Mouse (Mus musculus) forebrain, embryonic 11.5 days (tissue): Measurements from ENCODE around the gene Sapcd2. TPM values are rescaled to one million over a fixed set of nuclear protein-coding genes. Genes with fewer than 3 reads are reported as not detected.

Experiments used
- ATAC-seq: fragments of 200-750 bp; cut with Nextera tagmentation; replicated peaks from 2 replicates; pipeline ENCODE4 v1.8.0; 2017; ENCODE audit warnings: moderate TSS enrichment; ENCODE audit not compliant: low FRiP score
- DNase-seq: peaks from one replicate; pipeline ENCODE4 v3.0.0-alpha.2; 2017; ENCODE audit warnings: low spot score
- H3K27ac ChIP-seq: fragments of 300-500 bp; sonication (generic); 2 replicates; pipeline ENCODE4 v1.5.1; 2014; ENCODE audit warnings: low read depth, low read length
- H3K27me3 ChIP-seq: fragments of 300-500 bp; sonication (generic); 2 replicates; pipeline ENCODE4 v1.6.1; 2014; ENCODE audit warnings: mild to moderate bottlenecking, low read length, mixed read lengths; ENCODE audit not compliant: control insufficient read depth, insufficient read depth
- H3K36me3 ChIP-seq: fragments of 300-500 bp; sonication (generic); 2 replicates; pipeline ENCODE4 v1.6.1; 2014; ENCODE audit warnings: mild to moderate bottlenecking, low read length, moderate library complexity, mixed read lengths; ENCODE audit not compliant: control insufficient read depth, insufficient read depth
- H3K4me1 ChIP-seq: fragments of 300-500 bp; sonication (generic); replicated peaks from 2 replicates; pipeline ENCODE4 v1.6.1; 2014; ENCODE audit warnings: low read length, mixed read lengths; ENCODE audit not compliant: control insufficient read depth, insufficient read depth
- H3K4me2 ChIP-seq: fragments of 300-500 bp; sonication (generic); 2 replicates; pipeline ENCODE4 v1.6.1; 2014; ENCODE audit warnings: low read depth, mild to moderate bottlenecking, low read length, moderate library complexity, mixed read lengths; ENCODE audit not compliant: severe bottlenecking
- H3K4me3 ChIP-seq: fragments of 300-500 bp; sonication (generic); 2 replicates; pipeline ENCODE4 v1.5.1; 2014; ENCODE audit warnings: low read depth, low read length
- H3K9ac ChIP-seq: fragments of 300-500 bp; sonication (generic); 2 replicates; pipeline ENCODE4 v1.6.1; 2014; ENCODE audit warnings: low read length
- H3K9me3 ChIP-seq: fragments of 300-500 bp; sonication (generic); 2 replicates; pipeline ENCODE4 v1.6.1; 2016; ENCODE audit warnings: low read length, mixed read lengths; ENCODE audit not compliant: control insufficient read depth
- WGBS: fragments of 180-500 bp; shearing (Covaris S2); extraction: QIAGEN DNeasy Blood & Tissue Kit; methylation state at CpG from one replicate; pipeline ENCODE4 v1.1.7; 2014; 5-methylcytosine and 5-hydroxymethylcytosine counted together
- polyA plus RNA-seq: library from polyadenylated mRNA; unstranded; fragments of >200 nt; fragmentation: Nextera tagmentation; extraction: Ambion mirVana; gene quantifications from 2 replicates; pipeline ENCODE4 v1.2.1, GENCODE M21; 2014

Gene Sapcd2
- polyA plus RNA-seq, 1 experiment from 2014 or later = 79.0 TPM

- peak overlapping the region; percentile 46 for H3K4me3 ChIP-seq
- peak overlapping the region; percentile 57; the same call in 1 of the 2 replicates for H3K9ac ChIP-seq
- 26% methylated on average over 9 of the region's 9 CpGs for WGBS
- H3K4me2 ChIP-seq = peak overlapping the region; percentile 97
- DNase-seq (no peak), ATAC-seq (peak; percentile 58; the same call in 1 of the 2 replicates)
- no peaks in the 10 kb centered on the region for H3K9me3 ChIP-seq
- peaks cover 18% of the 10 kb centered on the region for H3K27me3 ChIP-seq
- H3K27ac ChIP-seq = no peak overlapping the region
- H3K36me3 ChIP-seq = no peaks in the 10 kb centered on the region
- 0 out of 2 replicates have a peak, but pooled peaks cover 5% of the 10 kb centered on the region for H3K4me1 ChIP-seq
Measured at GRCm38 (mm10) chr2:25364761-25365090, 7.4 kb upstream of the Sapcd2 start.

- peak; percentile 69 for DNase-seq
- Histone ChIP-seq H3K27ac (no peak within 1 kb of the TSS), H3K4me2 (peak within 1 kb of the TSS; percentile 97), H3K4me1 (0 out of 2 replicates have a peak, but pooled peaks cover 5% of the 10 kb centered on the region), H3K36me3 (no peaks in the 10 kb centered on the region), H3K9me3 (no peaks in the 10 kb centered on the region), H3K4me3 (peak within 1 kb of the TSS; percentile 46), H3K27me3 (peaks cover 18% of the 10 kb centered on the region), H3K9ac (peak within 1 kb of the TSS; percentile 57)
- WGBS = under 1% methylated on average over 49 of the region's 54 CpGs
- ATAC-seq = peak; percentile 52
Measured at GRCm38 (mm10) chr2:25365091-25365761, 6.9 kb upstream of the Sapcd2 start, which contains the start of gene Uap1l1. TSS of gene Uap1l1 (minus strand) at chr2:25365682.

GRCm38 (mm10) chr2:25369996-25370395 lies 2.1 kb upstream of the Sapcd2 start:
- H3K4me2 ChIP-seq = no peak overlapping the region
- DNase-seq = no peak
- no peak overlapping the region for H3K9ac ChIP-seq
- peaks cover 7% of the 10 kb centered on the region for H3K27me3 ChIP-seq
- H3K27ac ChIP-seq = no peak overlapping the region
- no peak overlapping the region for H3K4me3 ChIP-seq
- 87% methylated on average over 3 of the region's 3 CpGs for WGBS
- H3K9me3 ChIP-seq = no peaks in the 10 kb centered on the region
- peaks cover 22% of the 10 kb centered on the region for H3K4me1 ChIP-seq
- no peak for ATAC-seq
- H3K36me3 ChIP-seq = no peaks in the 10 kb centered on the region; the same call in 1 of the 2 replicates

- peak; percentile 72 for DNase-seq
- peak overlapping the region; percentile 83 for H3K4me3 ChIP-seq
- H3K27ac ChIP-seq = peak overlapping the region; percentile 53; the same call in 1 of the 2 replicates
- H3K36me3 ChIP-seq = peaks cover 7% of the 10 kb centered on the region; the same call in 1 of the 2 replicates
- 1% methylated on average over 42 of the region's 42 CpGs for WGBS
- no peaks in the 10 kb centered on the region for H3K27me3 ChIP-seq
- ATAC-seq = peak; percentile 22
- no peaks in the 10 kb centered on the region for H3K9me3 ChIP-seq
- H3K4me1 ChIP-seq = peaks cover 19% of the 10 kb centered on the region
- peak overlapping the region; percentile 90 for H3K9ac ChIP-seq
- H3K4me2 ChIP-seq = peak overlapping the region; percentile 96
Measured at GRCm38 (mm10) chr2:25372644-25373391, 697 bp downstream of the Sapcd2 start.

- no peak overlapping the region for H3K27ac ChIP-seq
- H3K9me3 ChIP-seq = no peaks in the 10 kb centered on the region
- peaks cover 19% of the 10 kb centered on the region for H3K4me1 ChIP-seq
- peak overlapping the region; percentile 90 for H3K9ac ChIP-seq
- H3K4me2 ChIP-seq = peak overlapping the region; percentile 96
- H3K27me3 ChIP-seq = no peaks in the 10 kb centered on the region
- DNase-seq = no peak
- 31% methylated on average over 2 of the region's 2 CpGs for WGBS
- H3K4me3 ChIP-seq = peak overlapping the region; percentile 83
- no peak for ATAC-seq
- H3K36me3 ChIP-seq = peaks cover 11% of the 10 kb centered on the region; the same call in 1 of the 2 replicates
Measured at GRCm38 (mm10) chr2:25373431-25373830, 1.3 kb downstream of the Sapcd2 start.

GRCm38 (mm10) chr2:25376589-25376988 lies 4.5 kb downstream of the Sapcd2 start:
- Histone ChIP-seq H3K36me3 (peaks cover 11% of the 10 kb centered on the region; the same call in 1 of the 2 replicates), H3K27me3 (no peaks in the 10 kb centered on the region), H3K9ac (no peak overlapping the region), H3K4me2 (no peak overlapping the region), H3K4me3 (no peak overlapping the region), H3K9me3 (no peaks in the 10 kb centered on the region), H3K4me1 (peaks cover 17% of the 10 kb centered on the region), H3K27ac (no peak overlapping the region)
- no peak for ATAC-seq
- 67% methylated on average over 4 of the region's 4 CpGs for WGBS
- no peak for DNase-seq

- no peaks in the 10 kb centered on the region for H3K36me3 ChIP-seq
- ATAC-seq = no peak
- H3K27ac ChIP-seq = no peak overlapping the region
- no peak overlapping the region for H3K4me2 ChIP-seq
- H3K9ac ChIP-seq = no peak overlapping the region
- no peak for DNase-seq
- H3K27me3 ChIP-seq = no peaks in the 10 kb centered on the region
- H3K4me3 ChIP-seq = no peak overlapping the region
- no peaks in the 10 kb centered on the region for H3K4me1 ChIP-seq
- no peaks in the 10 kb centered on the region for H3K9me3 ChIP-seq
- WGBS = 79% methylated on average over 5 of the region's 5 CpGs
Measured at GRCm38 (mm10) chr2:25384492-25384891, 12.4 kb downstream of the Sapcd2 start.

- Histone ChIP-seq H3K36me3 (no peaks in the 10 kb centered on the region), H3K9me3 (no peaks in the 10 kb centered on the region), H3K4me2 (no peak overlapping the region), H3K27me3 (peaks cover 16% of the 10 kb centered on the region), H3K4me1 (peaks cover 6% of the 10 kb centered on the region), H3K4me3 (no peak overlapping the region), H3K9ac (no peak overlapping the region), H3K27ac (no peak overlapping the region)
- WGBS = 78% methylated on average over 5 of the region's 5 CpGs
- no peak for ATAC-seq
- no peak for DNase-seq
Measured at GRCm38 (mm10) chr2:25391266-25391665, 19.1 kb downstream of the Sapcd2 start.
